Mouse (Mus musculus) limb, embryonic 12.5 days (tissue): ENCODE results near the gene Hibadh. TPM values are rescaled to one million over a fixed set of nuclear protein-coding genes. Genes with fewer than 3 reads are reported as not detected.

Experiments
- ATAC-seq: fragments of 200-750 bp; cut with Nextera tagmentation; 2 replicates; pipeline ENCODE4 v1.8.0; 2017; ENCODE audit warnings: low read depth, moderate TSS enrichment; ENCODE audit not compliant: insufficient number of reproducible peaks, insufficient read depth, low FRiP score, low TSS enrichment
- H3K27ac ChIP-seq: fragments of 300-500 bp; sonication (generic); 2 replicates; pipeline ENCODE4 v1.5.1; 2016; ENCODE audit warnings: mild to moderate bottlenecking, moderate library complexity
- H3K27me3 ChIP-seq: fragments of 300-500 bp; sonication (generic); 2 replicates; pipeline ENCODE4 v1.6.1; 2016; ENCODE audit warnings: mild to moderate bottlenecking, moderate library complexity
- H3K36me3 ChIP-seq: fragments of 300-500 bp; sonication (generic); 2 replicates; pipeline ENCODE4 v1.6.1; 2016; ENCODE audit warnings: mild to moderate bottlenecking, moderate library complexity
- H3K4me1 ChIP-seq: fragments of 300-500 bp; sonication (generic); replicated peaks from 2 replicates; pipeline ENCODE4 v1.6.1; 2016
- H3K4me2 ChIP-seq: fragments of 300-500 bp; sonication (generic); 2 replicates; pipeline ENCODE4 v1.6.1; 2016; ENCODE audit warnings: mild to moderate bottlenecking, moderate library complexity
- H3K4me3 ChIP-seq: fragments of 300-500 bp; sonication (generic); replicated peaks from 2 replicates; pipeline ENCODE4 v1.5.1; 2016; ENCODE audit warnings: mild to moderate bottlenecking
- H3K9ac ChIP-seq: fragments of 300-500 bp; sonication (generic); replicated peaks from 2 replicates; pipeline ENCODE4 v1.6.1; 2016; ENCODE audit warnings: mild to moderate bottlenecking, moderate library complexity
- H3K9me3 ChIP-seq: fragments of 300-500 bp; sonication (generic); 2 replicates; pipeline ENCODE4 v1.6.1; 2016; ENCODE audit warnings: mild to moderate bottlenecking, moderate library complexity
- WGBS: fragments of 180-500 bp; shearing (Covaris S2); methylation state at CpG from one replicate; pipeline ENCODE4 v1.1.7; 2016; 5-methylcytosine and 5-hydroxymethylcytosine counted together
- polyA plus RNA-seq: library from polyadenylated mRNA; unstranded; fragments of >200 nt; fragmentation: Nextera tagmentation; extraction: Ambion mirVana; gene quantifications from 2 replicates; pipeline ENCODE4 v1.2.1, GENCODE M21; 2016

Gene Hibadh
- polyA plus RNA-seq, 1 experiment from 2014 or later = 102 TPM

GRCm38 (mm10) chr6:52606746-52607347 lies 33.3 kb downstream of the Hibadh start:
- ATAC-seq = no peak
- Histone ChIP-seq H3K27me3 (no peaks in the 10 kb centered on the region), H3K4me1 (peaks cover 19% of the 10 kb centered on the region), H3K9me3 (no peaks in the 10 kb centered on the region), H3K4me2 (no peak overlapping the region), H3K36me3 (peaks cover 16% of the 10 kb centered on the region; the same call in 1 of the 2 replicates), H3K9ac (no peak overlapping the region), H3K4me3 (no peak overlapping the region), H3K27ac (no peak overlapping the region)
- WGBS = 81% methylated on average over 7 of the region's 7 CpGs

- Histone ChIP-seq H3K36me3 (peaks cover 3% of the 10 kb centered on the region; the same call in 1 of the 2 replicates), H3K4me2 (peak overlapping the region; percentile 1; the same call in 1 of the 2 replicates), H3K4me3 (no peak overlapping the region), H3K9ac (no peak overlapping the region), H3K9me3 (no peaks in the 10 kb centered on the region), H3K4me1 (peaks cover 25% of the 10 kb centered on the region), H3K27me3 (no peaks in the 10 kb centered on the region), H3K27ac (no peak overlapping the region)
- no peak for ATAC-seq
- WGBS = 35% methylated on average over 7 of the region's 7 CpGs
Measured at GRCm38 (mm10) chr6:52601706-52602642, 38.2 kb downstream of the Hibadh start.

- peaks cover 3% of the 10 kb centered on the region; the same call in 1 of the 2 replicates for H3K36me3 ChIP-seq
- H3K9me3 ChIP-seq = no peaks in the 10 kb centered on the region
- 21% methylated on average over 4 of the region's 4 CpGs for WGBS
- H3K27ac ChIP-seq = no peak overlapping the region
- H3K9ac ChIP-seq = no peak overlapping the region
- peaks cover 22% of the 10 kb centered on the region for H3K4me1 ChIP-seq
- ATAC-seq = no peak
- no peaks in the 10 kb centered on the region for H3K27me3 ChIP-seq
- H3K4me2 ChIP-seq = no peak overlapping the region
- H3K4me3 ChIP-seq = no peak overlapping the region
Measured at GRCm38 (mm10) chr6:52601117-52601516, 39.1 kb downstream of the Hibadh start.

- ATAC-seq = no peak
- Histone ChIP-seq H3K36me3 (no peaks in the 10 kb centered on the region), H3K27me3 (no peaks in the 10 kb centered on the region), H3K4me1 (0 out of 2 replicates have a peak, but pooled peaks cover 3% of the 10 kb centered on the region), H3K27ac (no peak overlapping the region), H3K4me3 (no peak overlapping the region), H3K9ac (no peak overlapping the region), H3K9me3 (no peaks in the 10 kb centered on the region), H3K4me2 (no peak overlapping the region)
- WGBS = 81% methylated on average over 1 of the region's 1 CpGs
Measured at GRCm38 (mm10) chr6:52594752-52595151, 45.4 kb downstream of the Hibadh start.

- no peak for ATAC-seq
- Histone ChIP-seq H3K4me2 (no peak overlapping the region), H3K27ac (no peak overlapping the region), H3K4me1 (peaks cover 8% of the 10 kb centered on the region), H3K9me3 (no peaks in the 10 kb centered on the region), H3K27me3 (no peaks in the 10 kb centered on the region), H3K4me3 (no peak overlapping the region), H3K9ac (no peak overlapping the region), H3K36me3 (peaks cover 12% of the 10 kb centered on the region)
Measured at GRCm38 (mm10) chr6:52586564-52586963, 53.6 kb downstream of the Hibadh start.

- Histone ChIP-seq H3K4me3 (no peak overlapping the region), H3K27ac (no peak overlapping the region), H3K4me1 (peaks cover 8% of the 10 kb centered on the region), H3K36me3 (peaks cover 12% of the 10 kb centered on the region), H3K9ac (no peak overlapping the region), H3K9me3 (no peaks in the 10 kb centered on the region), H3K27me3 (0 out of 2 replicates have a peak, but pooled peaks cover 4% of the 10 kb centered on the region), H3K4me2 (no peak overlapping the region)
- no peak; the same call in 1 of the 2 replicates for ATAC-seq
- WGBS = 12% methylated on average over 8 of the region's 8 CpGs
Measured at GRCm38 (mm10) chr6:52584383-52584782, 55.8 kb downstream of the Hibadh start.

GRCm38 (mm10) chr6:52581081-52581480 lies 59.1 kb downstream of the Hibadh start:
- H3K9ac ChIP-seq = no peak overlapping the region
- ATAC-seq = no peak
- no peak overlapping the region for H3K4me2 ChIP-seq
- H3K4me3 ChIP-seq = no peak overlapping the region
- H3K36me3 ChIP-seq = no peaks in the 10 kb centered on the region
- peaks cover 10% of the 10 kb centered on the region for H3K27me3 ChIP-seq
- 75% methylated on average over 4 of the region's 4 CpGs for WGBS
- H3K27ac ChIP-seq = no peak overlapping the region
- peaks cover 12% of the 10 kb centered on the region for H3K4me1 ChIP-seq
- no peaks in the 10 kb centered on the region for H3K9me3 ChIP-seq

GRCm38 (mm10) chr6:52578322-52578721 lies 61.9 kb downstream of the Hibadh start:
- no peaks in the 10 kb centered on the region for H3K9me3 ChIP-seq
- peaks cover 10% of the 10 kb centered on the region for H3K27me3 ChIP-seq
- no peak overlapping the region for H3K4me2 ChIP-seq
- peaks cover 4% of the 10 kb centered on the region for H3K4me1 ChIP-seq
- ATAC-seq = no peak
- H3K4me3 ChIP-seq = no peak overlapping the region
- H3K27ac ChIP-seq = no peak overlapping the region
- H3K9ac ChIP-seq = no peak overlapping the region
- no peaks in the 10 kb centered on the region for H3K36me3 ChIP-seq
- 38% methylated on average over 2 of the region's 2 CpGs for WGBS

- no peak overlapping the region for H3K27ac ChIP-seq
- H3K4me1 ChIP-seq = peaks cover 4% of the 10 kb centered on the region
- no peaks in the 10 kb centered on the region for H3K9me3 ChIP-seq
- H3K9ac ChIP-seq = no peak overlapping the region
- peaks cover 10% of the 10 kb centered on the region for H3K27me3 ChIP-seq
- no peaks in the 10 kb centered on the region for H3K36me3 ChIP-seq
- no peak for ATAC-seq
- no peak overlapping the region for H3K4me2 ChIP-seq
- 25% methylated on average over 4 of the region's 4 CpGs for WGBS
- H3K4me3 ChIP-seq = no peak overlapping the region
Measured at GRCm38 (mm10) chr6:52577270-52577669, 62.9 kb downstream of the Hibadh start.

GRCm38 (mm10) chr6:52568706-52569105 lies 71.5 kb downstream of the Hibadh start:
- H3K27ac ChIP-seq = no peak overlapping the region
- no peak overlapping the region for H3K4me2 ChIP-seq
- no peak for ATAC-seq
- no peaks in the 10 kb centered on the region for H3K36me3 ChIP-seq
- H3K4me3 ChIP-seq = no peak overlapping the region
- no peaks in the 10 kb centered on the region for H3K27me3 ChIP-seq
- H3K4me1 ChIP-seq = no peaks in the 10 kb centered on the region; the same call in 1 of the 2 replicates
- H3K9ac ChIP-seq = no peak overlapping the region
- H3K9me3 ChIP-seq = no peaks in the 10 kb centered on the region
- WGBS = 75% methylated on average over 6 of the region's 6 CpGs
